Mouse (Mus musculus): ENCODE data around the gene Syngr2. TPM values are rescaled to one million over a fixed set of nuclear protein-coding genes. Genes with fewer than 3 reads are reported as not detected.

Syngr2 gene
- polyA plus RNA-seq, 1 experiment from 2014 or later: 145 TPM

DNA sequence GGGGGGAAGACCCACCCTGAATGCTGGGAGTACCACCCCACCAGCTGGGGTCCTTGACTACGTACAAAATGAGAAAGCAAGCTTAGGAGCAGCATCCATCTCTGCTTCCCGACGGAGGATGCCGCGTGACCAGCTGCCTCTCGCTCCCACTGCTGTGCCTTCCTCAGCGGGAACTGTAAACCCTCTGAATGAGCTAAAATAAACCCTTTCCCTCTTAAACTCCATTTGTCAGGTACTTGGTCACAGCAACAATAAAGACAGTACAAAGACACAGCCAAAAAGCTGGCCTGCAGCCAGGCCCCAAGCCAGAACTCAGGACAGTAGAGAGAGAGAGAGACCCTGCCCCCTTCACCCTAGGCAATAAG lies 39.8 kb upstream of the Syngr2 start:
- 0 out of 2 replicates have a peak overlapping the region, but pooled peaks have one; percentile 11 for H3K27ac ChIP-seq (ENCODE audit: low read depth)
- no peak overlapping the region for H3K4me3 ChIP-seq (ENCODE audit: low read depth, low read length)
- no peak for DNase-seq (ENCODE audit: low spot score)
- no peak for ATAC-seq (replicated peaks; ENCODE audit: low FRiP score, low TSS enrichment, low read depth)
- WGBS: 64% methylated on average over 7 of the region's 7 CpGs
- no peaks in the 10 kb centered on the region for H3K9me3 ChIP-seq (ENCODE audit: control insufficient read depth, low read length)
- H3K27me3 ChIP-seq (replicated peaks; ENCODE audit: control insufficient read depth, insufficient read depth, low read length): no peaks in the 10 kb centered on the region
- no peak overlapping the region for H3K4me2 ChIP-seq (ENCODE audit: low read length)
- H3K4me1 ChIP-seq (replicated peaks; ENCODE audit: control insufficient read depth, insufficient read depth, low read length): 0 out of 2 replicates have a peak, but pooled peaks cover 4% of the 10 kb centered on the region
- H3K36me3 ChIP-seq (ENCODE audit: control insufficient read depth, insufficient read depth, low read length): peaks cover 21% of the 10 kb centered on the region
- H3K9ac ChIP-seq (ENCODE audit: low read length): no peak overlapping the region

GRCm38 (mm10) chr11:117770407-117770806 lies 39.1 kb upstream of the Syngr2 start:
- Histone ChIP-seq H3K4me3 (ENCODE audit: low read depth, low read length) (no peak overlapping the region), H3K9ac (ENCODE audit: low read length) (no peak overlapping the region), H3K4me2 (ENCODE audit: low read length) (no peak overlapping the region), H3K27ac (ENCODE audit: low read depth) (no peak overlapping the region), H3K36me3 (ENCODE audit: control insufficient read depth, insufficient read depth, low read length) (peaks cover 17% of the 10 kb centered on the region), H3K27me3 (replicated peaks; ENCODE audit: control insufficient read depth, insufficient read depth, low read length) (no peaks in the 10 kb centered on the region), H3K4me1 (replicated peaks; ENCODE audit: control insufficient read depth, insufficient read depth, low read length) (0 out of 2 replicates have a peak, but pooled peaks cover 4% of the 10 kb centered on the region), H3K9me3 (ENCODE audit: control insufficient read depth, low read length) (no peaks in the 10 kb centered on the region)
- no peak for DNase-seq (ENCODE audit: low spot score)
- 0 out of 2 replicates have a peak, but pooled peaks have one; percentile 25 for ATAC-seq (replicated peaks; ENCODE audit: low FRiP score, low TSS enrichment, low read depth)
- WGBS: 71% methylated on average over 10 of the region's 10 CpGs

- DNase-seq (ENCODE audit: low spot score) (no peak), ATAC-seq (replicated peaks; ENCODE audit: low FRiP score, low TSS enrichment, low read depth) (no peak)
- Histone ChIP-seq H3K9me3 (ENCODE audit: control insufficient read depth, low read length) (no peaks in the 10 kb centered on the region), H3K27ac (ENCODE audit: low read depth) (no peak overlapping the region), H3K9ac (ENCODE audit: low read length) (no peak overlapping the region), H3K4me3 (ENCODE audit: low read depth, low read length) (no peak overlapping the region), H3K27me3 (replicated peaks; ENCODE audit: control insufficient read depth, insufficient read depth, low read length) (no peaks in the 10 kb centered on the region), H3K4me2 (ENCODE audit: low read length) (no peak overlapping the region), H3K36me3 (ENCODE audit: control insufficient read depth, insufficient read depth, low read length) (peaks cover 14% of the 10 kb centered on the region), H3K4me1 (replicated peaks; ENCODE audit: control insufficient read depth, insufficient read depth, low read length) (0 out of 2 replicates have a peak, but pooled peaks cover 4% of the 10 kb centered on the region)
- WGBS: 94% methylated on average over 7 of the region's 7 CpGs
Measured at GRCm38 (mm10) chr11:117772352-117772751, 37.1 kb upstream of the Syngr2 start.

DNA sequence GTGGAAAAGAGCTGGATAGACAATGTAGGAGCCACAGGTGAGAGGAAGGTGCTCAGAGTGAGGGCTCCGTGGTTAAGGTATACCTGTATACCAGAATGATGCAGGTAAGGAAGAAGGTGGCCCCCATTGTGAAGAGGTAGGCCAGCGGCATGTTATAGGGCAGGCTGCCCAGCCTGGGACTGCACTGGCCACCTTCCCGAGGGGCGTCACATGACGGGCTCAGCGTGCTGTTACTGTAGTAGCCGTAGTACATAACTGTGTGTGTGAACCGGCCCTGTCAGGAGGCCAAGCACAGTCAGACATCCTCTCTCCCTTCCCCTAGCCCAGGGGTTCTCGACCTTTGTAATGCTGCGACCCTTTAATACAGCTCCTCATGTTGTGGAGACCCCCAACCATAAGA lies 34.5 kb upstream of the Syngr2 start:
- Histone ChIP-seq H3K4me1 (replicated peaks; ENCODE audit: control insufficient read depth, insufficient read depth, low read length) (peaks cover 10% of the 10 kb centered on the region), H3K4me3 (ENCODE audit: low read depth, low read length) (no peak overlapping the region), H3K36me3 (ENCODE audit: control insufficient read depth, insufficient read depth, low read length) (peaks cover 14% of the 10 kb centered on the region; the same call in 1 of the 2 replicates), H3K27me3 (replicated peaks; ENCODE audit: control insufficient read depth, insufficient read depth, low read length) (no peaks in the 10 kb centered on the region), H3K9me3 (ENCODE audit: control insufficient read depth, low read length) (no peaks in the 10 kb centered on the region), H3K27ac (ENCODE audit: low read depth) (no peak overlapping the region), H3K9ac (ENCODE audit: low read length) (no peak overlapping the region), H3K4me2 (ENCODE audit: low read length) (no peak overlapping the region)
- no peak for ATAC-seq (replicated peaks; ENCODE audit: low FRiP score, low TSS enrichment, low read depth)
- DNase-seq (ENCODE audit: low spot score): no peak
- 91% methylated on average over 10 of the region's 10 CpGs for WGBS

- Histone ChIP-seq H3K27ac (ENCODE audit: low read depth) (no peak overlapping the region), H3K4me3 (ENCODE audit: low read depth, low read length) (no peak overlapping the region), H3K27me3 (replicated peaks; ENCODE audit: control insufficient read depth, insufficient read depth, low read length) (no peaks in the 10 kb centered on the region), H3K36me3 (ENCODE audit: control insufficient read depth, insufficient read depth, low read length) (peaks cover 14% of the 10 kb centered on the region; the same call in 1 of the 2 replicates), H3K9me3 (ENCODE audit: control insufficient read depth, low read length) (no peaks in the 10 kb centered on the region), H3K4me2 (ENCODE audit: low read length) (no peak overlapping the region), H3K9ac (ENCODE audit: low read length) (no peak overlapping the region), H3K4me1 (replicated peaks; ENCODE audit: control insufficient read depth, insufficient read depth, low read length) (peaks cover 13% of the 10 kb centered on the region)
- DNase-seq (ENCODE audit: low spot score) (no peak), ATAC-seq (replicated peaks; ENCODE audit: low FRiP score, low TSS enrichment, low read depth) (no peak)
- WGBS: 90% methylated on average over 13 of the region's 13 CpGs
Measured at GRCm38 (mm10) chr11:117775540-117775939, 33.9 kb upstream of the Syngr2 start.

GRCm38 (mm10) chr11:117776085-117776792 lies 33.2 kb upstream of the Syngr2 start:
- whole genome bisulfite sequencing: 91% methylated on average over 14 of the region's 14 CpGs

GRCm38 (mm10) chr11:117777111-117777510 lies 32.4 kb upstream of the Syngr2 start:
- Histone ChIP-seq H3K27me3 (replicated peaks; ENCODE audit: control insufficient read depth, insufficient read depth, low read length) (no peaks in the 10 kb centered on the region), H3K9ac (ENCODE audit: low read length) (no peak overlapping the region), H3K36me3 (ENCODE audit: control insufficient read depth, insufficient read depth, low read length) (peaks cover 14% of the 10 kb centered on the region; the same call in 1 of the 2 replicates), H3K4me2 (ENCODE audit: low read length) (no peak overlapping the region), H3K27ac (ENCODE audit: low read depth) (no peak overlapping the region), H3K4me3 (ENCODE audit: low read depth, low read length) (no peak overlapping the region), H3K4me1 (replicated peaks; ENCODE audit: control insufficient read depth, insufficient read depth, low read length) (peaks cover 27% of the 10 kb centered on the region), H3K9me3 (ENCODE audit: control insufficient read depth, low read length) (no peaks in the 10 kb centered on the region)
- DNase-seq (ENCODE audit: low spot score) (no peak), ATAC-seq (replicated peaks; ENCODE audit: low FRiP score, low TSS enrichment, low read depth) (no peak)
- WGBS: 84% methylated on average over 5 of the region's 5 CpGs

More at GRCm38 (mm10) chr11:117776085-117776792, 33.2 kb upstream of the Syngr2 start:
- ATAC-seq (replicated peaks; ENCODE audit: low FRiP score, low TSS enrichment, low read depth) (no peak), DNase-seq (ENCODE audit: low spot score) (no peak)
- Histone ChIP-seq H3K4me2 (ENCODE audit: low read length) (no peak overlapping the region), H3K27ac (ENCODE audit: low read depth) (no peak overlapping the region), H3K4me1 (replicated peaks; ENCODE audit: control insufficient read depth, insufficient read depth, low read length) (peaks cover 20% of the 10 kb centered on the region), H3K9ac (ENCODE audit: low read length) (no peak overlapping the region), H3K9me3 (ENCODE audit: control insufficient read depth, low read length) (no peaks in the 10 kb centered on the region), H3K27me3 (replicated peaks; ENCODE audit: control insufficient read depth, insufficient read depth, low read length) (no peaks in the 10 kb centered on the region), H3K36me3 (ENCODE audit: control insufficient read depth, insufficient read depth, low read length) (peaks cover 14% of the 10 kb centered on the region; the same call in 1 of the 2 replicates), H3K4me3 (ENCODE audit: low read depth, low read length) (no peak overlapping the region)

GRCm38 (mm10) chr11:117778031-117778430 lies 31.4 kb upstream of the Syngr2 start:
- ATAC-seq (replicated peaks; ENCODE audit: low FRiP score, low TSS enrichment, low read depth): no peak
- WGBS: 92% methylated on average over 11 of the region's 11 CpGs
- Histone ChIP-seq H3K27ac (ENCODE audit: low read depth) (no peak overlapping the region), H3K4me2 (ENCODE audit: low read length) (no peak overlapping the region), H3K9me3 (ENCODE audit: control insufficient read depth, low read length) (no peaks in the 10 kb centered on the region), H3K4me3 (ENCODE audit: low read depth, low read length) (no peak overlapping the region), H3K9ac (ENCODE audit: low read length) (no peak overlapping the region), H3K4me1 (replicated peaks; ENCODE audit: control insufficient read depth, insufficient read depth, low read length) (peaks cover 32% of the 10 kb centered on the region), H3K36me3 (ENCODE audit: control insufficient read depth, insufficient read depth, low read length) (0 out of 2 replicates have a peak, but pooled peaks cover 9% of the 10 kb centered on the region), H3K27me3 (replicated peaks; ENCODE audit: control insufficient read depth, insufficient read depth, low read length) (no peaks in the 10 kb centered on the region)
- no peak for DNase-seq (ENCODE audit: low spot score)
